Mouse (Mus musculus) liver, embryonic 13.5 days (tissue): ENCODE data around the gene 1700001K19Rik. TPM values are rescaled to one million over a fixed set of nuclear protein-coding genes. Genes with fewer than 3 reads are reported as not detected.

ENCODE experiments used
- ATAC-seq: fragments of 200-750 bp; cut with Nextera tagmentation; 2 replicates; pipeline ENCODE4 v1.8.0; 2017; ENCODE audit warnings: low read depth, mild to moderate bottlenecking, moderate number of reproducible peaks, moderate library complexity
- DNase-seq: peaks from one replicate; pipeline ENCODE4 v3.0.0; 2022
- H3K27ac ChIP-seq: fragments of 300-500 bp; sonication (generic); 2 replicates; pipeline ENCODE4 v1.5.1; 2015; ENCODE audit warnings: moderate library complexity, mild to moderate bottlenecking, inconsistent platforms
- H3K27me3 ChIP-seq: fragments of 300-500 bp; sonication (generic); 2 replicates; pipeline ENCODE4 v1.6.1; 2015; ENCODE audit warnings: mild to moderate bottlenecking, inconsistent platforms
- H3K36me3 ChIP-seq: fragments of 300-500 bp; sonication (generic); 2 replicates; pipeline ENCODE4 v1.6.1; 2015; ENCODE audit warnings: mild to moderate bottlenecking, inconsistent platforms
- H3K4me1 ChIP-seq: fragments of 300-500 bp; sonication (generic); replicated peaks from 2 replicates; pipeline ENCODE4 v1.6.1; 2015; ENCODE audit warnings: inconsistent platforms
- H3K4me2 ChIP-seq: fragments of 300-500 bp; sonication (generic); 2 replicates; pipeline ENCODE4 v1.6.1; 2015; ENCODE audit warnings: inconsistent platforms, mild to moderate bottlenecking, moderate library complexity
- H3K4me3 ChIP-seq: fragments of 300-500 bp; sonication (generic); replicated peaks from 2 replicates; pipeline ENCODE4 v1.5.1; 2015; ENCODE audit warnings: mild to moderate bottlenecking, inconsistent platforms
- H3K9ac ChIP-seq: fragments of 300-500 bp; sonication (generic); 2 replicates; pipeline ENCODE4 v1.6.1; 2015; ENCODE audit warnings: mild to moderate bottlenecking, inconsistent platforms
- H3K9me3 ChIP-seq: fragments of 300-500 bp; sonication (generic); replicated peaks from 2 replicates; pipeline ENCODE4 v1.6.1; 2016; ENCODE audit warnings: inconsistent platforms
- WGBS: fragments of 180-500 bp; shearing (Covaris S2); methylation state at CpG from one replicate; pipeline ENCODE4 v1.1.7; 2015; ENCODE audit not compliant: insufficient replicate concordance; 5-methylcytosine and 5-hydroxymethylcytosine counted together
- microRNA-seq: library from miRNA; unstranded; fragments of <30 nt; microRNA quantifications from one replicate; pipeline ENCODE4, GENCODE M21; 2016
- polyA plus RNA-seq: library from polyadenylated mRNA; unstranded; fragments of >200 nt; fragmentation: Nextera tagmentation; extraction: Ambion mirVana; gene quantifications from 2 replicates; pipeline ENCODE4 v1.2.1, GENCODE M21; 2015

1700001K19Rik gene
- polyA plus RNA-seq, 1 experiment from 2014 or later: not detected

DNA sequence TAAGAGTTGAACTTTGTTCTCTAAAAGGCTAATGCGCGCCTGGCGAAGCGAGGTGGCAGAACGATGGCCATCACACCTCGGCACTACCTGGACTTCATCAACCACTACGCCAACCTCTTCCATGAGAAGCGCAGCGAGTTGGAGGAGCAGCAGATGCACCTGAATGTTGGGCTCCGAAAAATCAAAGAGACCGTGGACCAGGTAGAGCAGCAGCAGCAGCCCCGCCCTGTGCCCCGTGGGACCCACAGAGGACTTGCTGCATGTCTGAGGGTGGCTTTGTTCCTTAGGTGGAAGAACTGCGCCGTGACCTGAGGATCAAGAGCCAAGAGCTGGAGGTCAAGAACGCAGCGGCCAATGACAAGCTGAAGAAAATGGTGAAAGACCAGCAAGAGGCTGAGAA is 31.0 kb downstream of the 1700001K19Rik start:
- Histone ChIP-seq H3K27ac (no peak overlapping the region), H3K4me3 (no peak overlapping the region), H3K9me3 (no peaks in the 10 kb centered on the region), H3K36me3 (peaks cover 93% of the 10 kb centered on the region), H3K9ac (no peak overlapping the region), H3K4me2 (no peak overlapping the region), H3K4me1 (no peaks in the 10 kb centered on the region), H3K27me3 (no peaks in the 10 kb centered on the region)
- no peak for DNase-seq
- WGBS: 93% methylated on average over 17 of the region's 17 CpGs
- ATAC-seq: no peak

DNA sequence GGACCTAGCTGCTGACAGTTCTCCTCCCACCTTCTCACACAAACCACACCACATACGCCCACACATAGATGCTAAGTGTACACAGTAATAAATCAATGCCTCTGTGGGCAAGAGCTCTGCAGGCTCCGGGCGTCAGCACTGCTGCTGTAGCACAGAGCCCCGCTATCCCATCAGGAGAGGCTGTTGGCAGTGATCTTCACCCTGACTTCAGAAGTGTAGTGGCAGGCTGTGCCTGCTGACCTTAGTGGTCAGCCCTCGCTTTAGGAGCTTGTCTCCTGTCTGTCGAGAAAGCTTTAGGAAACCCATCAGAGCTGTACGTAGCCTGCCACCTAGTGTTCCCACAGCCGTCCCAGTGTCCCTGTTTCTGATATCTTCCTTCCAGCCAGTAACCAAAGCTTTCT is 32.2 kb downstream of the 1700001K19Rik start:
- 81% methylated on average over 8 of the region's 8 CpGs for WGBS
- Histone ChIP-seq H3K4me1 (no peaks in the 10 kb centered on the region), H3K9me3 (no peaks in the 10 kb centered on the region), H3K4me3 (no peak overlapping the region), H3K4me2 (no peak overlapping the region), H3K27me3 (no peaks in the 10 kb centered on the region), H3K27ac (no peak overlapping the region), H3K9ac (no peak overlapping the region), H3K36me3 (peaks cover 93% of the 10 kb centered on the region)
- DNase-seq: no peak
- ATAC-seq: no peak

DNA sequence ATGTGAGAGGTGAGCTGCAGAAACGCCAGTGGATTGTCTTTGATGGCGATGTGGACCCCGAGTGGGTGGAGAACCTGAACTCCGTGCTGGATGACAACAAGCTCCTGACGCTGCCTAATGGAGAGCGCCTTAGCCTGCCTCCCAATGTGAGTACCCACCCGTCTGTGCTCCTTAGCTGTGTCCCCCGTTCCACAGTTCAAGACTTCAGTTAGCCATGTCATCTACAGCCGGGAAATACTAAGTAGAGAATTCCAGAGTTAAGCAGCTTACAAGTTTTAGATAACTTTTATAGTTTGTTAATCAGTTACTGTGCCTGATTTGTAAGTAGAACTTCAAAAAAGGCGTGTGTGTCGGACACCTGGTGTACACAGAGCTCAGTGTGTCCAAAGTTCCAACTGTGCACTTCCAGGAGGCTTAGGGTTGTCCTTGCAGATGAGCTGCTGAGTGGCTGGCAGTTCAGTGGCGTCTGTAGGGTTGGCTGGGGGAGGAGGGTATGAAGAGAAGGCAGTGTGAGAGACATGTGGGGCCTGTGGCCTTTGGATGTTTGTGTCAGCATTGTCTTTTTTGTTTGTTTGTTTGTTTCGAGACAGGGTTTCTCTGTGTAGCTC is 44.8 kb downstream of the 1700001K19Rik start:
- DNase-seq (no peak), ATAC-seq (no peak)
- H3K9me3 ChIP-seq: no peaks in the 10 kb centered on the region
- no peak overlapping the region for H3K9ac ChIP-seq
- H3K36me3 ChIP-seq: peaks cover 99% of the 10 kb centered on the region
- H3K4me3 ChIP-seq: no peak overlapping the region
- no peaks in the 10 kb centered on the region for H3K4me1 ChIP-seq
- no peak overlapping the region for H3K27ac ChIP-seq
- H3K4me2 ChIP-seq: no peak overlapping the region
- H3K27me3 ChIP-seq: no peaks in the 10 kb centered on the region
- 81% methylated on average over 13 of the region's 13 CpGs for WGBS

DNA sequence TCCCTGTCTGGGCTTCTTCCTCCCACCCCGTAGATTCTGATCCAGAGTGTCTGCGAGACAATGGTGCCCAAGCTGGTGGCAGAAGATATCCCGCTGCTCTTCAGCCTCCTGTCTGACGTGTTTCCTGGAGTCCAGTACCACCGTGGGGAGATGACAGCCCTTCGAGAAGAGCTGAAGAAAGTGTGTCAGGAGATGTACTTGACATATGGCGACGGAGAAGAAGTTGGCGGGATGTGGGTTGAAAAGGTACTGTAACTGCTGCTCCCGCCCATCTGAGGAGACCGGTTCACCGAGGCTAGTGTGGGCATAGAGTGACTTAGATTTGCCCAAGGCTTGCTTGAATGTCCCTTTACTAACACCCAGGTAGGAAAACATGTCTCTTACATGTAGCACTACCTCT is 46.1 kb downstream of the 1700001K19Rik start:
- Histone ChIP-seq H3K4me3 (no peak overlapping the region), H3K27me3 (no peaks in the 10 kb centered on the region), H3K9ac (no peak overlapping the region), H3K4me2 (no peak overlapping the region), H3K27ac (no peak overlapping the region), H3K36me3 (peaks cover 99% of the 10 kb centered on the region), H3K4me1 (no peaks in the 10 kb centered on the region), H3K9me3 (no peaks in the 10 kb centered on the region)
- no peak for DNase-seq
- WGBS: 85% methylated on average over 12 of the region's 12 CpGs
- no peak for ATAC-seq

DNA sequence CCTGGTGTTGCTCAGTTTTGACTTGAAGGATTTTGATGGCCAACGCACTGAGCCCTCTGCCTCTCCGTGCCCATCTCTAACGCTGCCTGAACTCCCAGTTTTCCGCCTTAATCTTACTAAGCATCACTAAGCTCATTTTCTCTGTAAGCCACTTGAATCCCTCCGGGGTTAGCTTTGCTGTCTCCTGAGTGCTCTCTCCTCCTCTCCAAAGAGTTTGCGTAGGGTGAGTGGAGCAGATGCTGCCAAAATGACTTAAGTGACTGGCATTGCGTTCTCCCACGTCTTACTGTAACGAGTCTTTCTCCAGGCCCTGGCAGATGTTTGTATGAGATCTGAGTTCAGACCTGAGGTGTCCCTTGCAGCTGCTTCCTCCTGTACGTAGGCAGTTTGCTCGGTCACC is 52.4 kb downstream of the 1700001K19Rik start:
- Histone ChIP-seq H3K9ac (no peak overlapping the region), H3K4me3 (no peak overlapping the region), H3K4me2 (no peak overlapping the region), H3K27me3 (no peaks in the 10 kb centered on the region), H3K9me3 (no peaks in the 10 kb centered on the region), H3K36me3 (peaks cover 99% of the 10 kb centered on the region), H3K27ac (no peak overlapping the region), H3K4me1 (no peaks in the 10 kb centered on the region)
- WGBS: 87% methylated on average over 11 of the region's 11 CpGs
- ATAC-seq (no peak), DNase-seq (no peak)

Small RNA genes within 50 kb of the gene (microRNA-seq; reads per million reads assigned to microRNA genes)
- gene Gm27299: not detected

Other genes with a start within 250 kb of the 1700001K19Rik start
- 86.2 and 97.8 TPM in 2 replicates for gene Ppp2r5c, start 235.5 kb downstream of the 1700001K19Rik start, polyA plus RNA-seq
- 11.1 and 13.5 TPM in 2 replicates for gene Dync1h1, start 81.2 kb downstream of the 1700001K19Rik start, polyA plus RNA-seq
- 1,126 and 1,282 TPM in 2 replicates for gene Hsp90aa1, start 20.1 kb upstream of the 1700001K19Rik start, polyA plus RNA-seq
- gene Wdr20, start 55.3 kb upstream of the 1700001K19Rik start, polyA plus RNA-seq: 9.4 and 10.6 TPM in 2 replicates
- gene Mok, start 158.3 kb upstream of the 1700001K19Rik start, polyA plus RNA-seq: 0.33 and 0.46 TPM in 2 replicates
- 1.6 TPM in 2 replicates for gene Zfp839, start 167.6 kb upstream of the 1700001K19Rik start, polyA plus RNA-seq
- 91.0 and 100 TPM in 2 replicates for gene Cinp, start 206.5 kb upstream of the 1700001K19Rik start, polyA plus RNA-seq
- gene Tecpr2, start 206.6 kb upstream of the 1700001K19Rik start, polyA plus RNA-seq: 1.7 and 1.9 TPM in 2 replicates